Mouse (Mus musculus) brain, embryonic 14.5 days (tissue): Measurements from ENCODE around the gene Nwd1. TPM values are rescaled to one million over a fixed set of nuclear protein-coding genes. Genes with fewer than 3 reads are reported as not detected.

ENCODE experiments used
- DNase-seq: peaks from one replicate; pipeline ENCODE4 v3.0.0-alpha.2; 2011; ENCODE audit warnings: low read depth
- CTCF ChIP-seq: fragments of 200-500 bp; IDR thresholded peaks from 2 replicates; pipeline ENCODE4 v1.5.1; 2012; ENCODE audit warnings: inconsistent platforms, mild to moderate bottlenecking, moderate library complexity, borderline replicate concordance; ENCODE audit not compliant: insufficient read depth, insufficient read length; ENCODE audit errors: extremely low read depth
- POLR2A ChIP-seq: fragments of 200-500 bp; IDR thresholded peaks from 2 replicates; pipeline ENCODE4 v1.6.1; 2012; ENCODE audit warnings: mild to moderate bottlenecking, inconsistent platforms, borderline replicate concordance; ENCODE audit not compliant: poor library complexity, insufficient read depth, insufficient read length, severe bottlenecking; ENCODE audit errors: extremely low read depth
- polyA plus RNA-seq: library from polyadenylated mRNA; depleted of rRNA; stranded (reverse); fragments of >200 nt; gene quantifications from 2 replicates; pipeline ENCODE4 v1.2.3, GENCODE M21; 2012; rRNA removed

Nwd1 gene
- polyA plus RNA-seq, 1 experiment: 4.4 TPM

DNA sequence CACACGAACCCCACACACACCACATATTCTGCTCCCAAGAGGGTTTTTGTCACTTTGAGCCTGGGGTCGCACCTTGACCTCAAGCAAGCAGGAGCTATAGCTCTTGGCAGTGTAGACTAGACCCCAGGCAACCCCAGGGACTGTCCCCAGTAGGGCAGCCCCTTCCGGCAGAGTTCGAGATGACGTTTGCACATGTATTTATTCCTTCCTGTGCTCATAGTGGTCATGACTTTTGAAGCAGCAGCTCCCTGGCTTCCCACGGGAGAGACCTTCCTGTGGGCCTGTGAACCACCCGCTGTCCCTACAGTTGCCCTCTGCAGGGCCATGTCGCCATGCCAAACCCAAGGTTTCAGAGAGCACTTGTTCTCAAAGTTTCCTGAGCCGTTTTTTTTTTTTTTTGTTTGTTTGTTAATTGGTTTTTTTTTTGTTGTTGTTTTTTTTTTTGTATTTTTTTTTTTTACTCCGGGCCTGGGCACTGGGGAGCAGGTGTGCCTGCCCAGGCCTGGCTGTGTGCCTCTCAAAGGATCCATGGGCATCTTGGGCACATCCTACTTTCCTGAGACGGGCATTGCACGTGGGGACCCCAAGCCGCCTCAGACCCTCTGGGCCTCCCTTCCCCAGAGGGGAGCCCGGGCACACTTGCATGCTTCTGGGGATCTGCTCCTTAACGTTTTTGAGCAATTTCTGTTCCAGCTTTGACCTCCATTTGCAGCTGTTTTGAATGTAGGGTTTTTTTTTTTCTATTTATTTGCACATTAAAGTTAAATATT is 111.1 kb downstream of the Nwd1 start:
- no peak for DNase-seq
- TF ChIP-seq CTCF: no peak

DNA sequence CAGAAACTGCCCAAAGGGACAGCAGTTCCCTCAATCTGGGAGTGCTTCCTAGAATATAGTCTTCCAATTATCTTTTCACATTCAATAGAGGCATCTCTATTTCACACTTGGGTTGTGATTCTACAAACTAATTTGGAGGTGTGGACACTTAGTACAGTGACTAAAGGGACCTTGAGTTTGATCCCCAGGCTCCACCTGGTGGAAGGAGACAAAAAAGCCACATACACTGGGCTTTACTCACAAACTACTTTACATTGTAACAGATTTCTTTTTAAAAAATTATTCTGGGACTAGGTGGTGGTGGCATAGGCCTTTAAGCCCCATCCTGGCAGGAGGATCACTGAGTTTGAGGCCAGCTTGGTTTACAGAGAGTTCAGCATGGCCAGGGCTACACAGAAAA is 111.8 kb downstream of the Nwd1 start:
- no peak for TF ChIP-seq POLR2A
- no peak for TF ChIP-seq CTCF
- DNase-seq: no peak

DNA sequence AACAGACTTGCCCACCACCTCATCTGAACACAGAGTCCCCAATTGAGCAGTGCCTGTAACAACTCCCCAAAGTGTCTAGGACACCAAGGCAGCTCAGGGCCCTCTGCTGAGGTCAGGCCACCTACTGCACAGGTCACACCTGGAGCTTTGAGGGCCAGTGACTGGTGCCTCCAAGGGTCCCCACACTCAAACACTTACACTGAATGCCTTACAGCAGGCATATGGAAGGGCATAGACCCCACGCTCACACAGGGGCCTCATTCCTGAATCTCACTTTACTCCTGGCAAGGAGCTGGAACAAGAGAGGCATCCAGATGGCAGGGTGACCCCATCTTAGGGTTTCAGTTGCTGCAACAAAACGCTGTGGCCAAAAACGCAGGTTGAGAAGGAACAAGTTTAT is 113.7 kb downstream of the Nwd1 start:
- DNase-seq: no peak
- no peak for TF ChIP-seq CTCF
- TF ChIP-seq POLR2A: no peak

DNA sequence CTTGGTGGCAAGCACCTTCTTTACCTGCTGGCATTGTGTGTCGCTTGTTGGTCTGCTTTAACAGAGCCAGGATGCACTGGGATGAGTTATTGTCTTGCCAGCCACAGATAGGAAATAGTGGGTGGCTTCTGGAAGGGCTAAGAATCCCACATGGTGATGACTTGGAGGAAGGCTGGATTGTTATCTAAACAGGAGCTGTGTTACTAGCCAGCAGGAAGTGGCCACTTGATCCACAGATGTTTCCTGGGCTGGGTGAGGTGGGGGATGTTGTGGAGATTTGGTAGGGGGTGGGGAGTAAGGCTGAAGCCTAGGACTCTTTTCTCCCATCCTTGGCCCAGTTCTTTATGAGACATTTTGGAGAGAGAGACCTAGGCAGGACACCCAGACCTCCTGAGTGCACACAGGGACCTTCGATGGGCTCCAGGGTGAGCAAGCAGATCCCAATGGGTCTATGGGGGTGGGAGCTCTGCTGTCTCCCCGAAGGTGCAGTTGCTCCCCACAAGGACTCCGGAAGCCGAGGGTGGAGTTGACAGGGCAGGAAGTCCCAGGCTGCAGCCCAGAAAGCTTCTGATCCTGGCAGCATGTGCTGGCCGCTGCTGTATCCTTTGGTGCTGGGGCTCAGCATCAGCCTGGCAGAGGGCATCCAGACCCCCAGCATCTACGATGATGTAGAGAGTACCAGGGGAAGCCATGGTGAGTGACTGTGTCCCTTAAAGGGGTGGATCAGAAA is 115.0 kb downstream of the Nwd1 start, which contains the start of gene F2rl3:
F2rl3 (plus strand) TSS at position 559 of the 730 bp plus-strand sequence.
- TF ChIP-seq POLR2A: no peak
- TF ChIP-seq CTCF: no peak
- DNase-seq: no peak

DNA sequence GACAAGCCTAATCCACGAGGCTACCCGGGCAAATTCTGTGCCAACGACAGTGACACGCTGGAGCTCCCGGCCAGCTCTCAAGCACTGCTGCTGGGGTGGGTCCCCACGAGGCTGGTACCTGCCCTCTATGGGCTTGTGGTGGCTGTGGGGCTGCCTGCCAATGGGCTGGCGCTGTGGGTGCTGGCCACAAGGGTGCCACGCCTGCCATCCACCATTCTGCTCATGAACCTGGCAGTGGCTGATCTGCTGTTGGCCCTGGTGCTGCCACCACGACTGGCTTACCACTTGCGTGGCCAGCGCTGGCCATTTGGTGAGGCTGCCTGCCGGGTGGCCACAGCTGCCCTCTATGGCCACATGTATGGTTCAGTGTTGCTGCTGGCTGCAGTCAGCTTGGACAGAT is 115.8 kb downstream of the Nwd1 start:
- DNase-seq: no peak
- no peak for TF ChIP-seq POLR2A
- no peak for TF ChIP-seq CTCF

DNA sequence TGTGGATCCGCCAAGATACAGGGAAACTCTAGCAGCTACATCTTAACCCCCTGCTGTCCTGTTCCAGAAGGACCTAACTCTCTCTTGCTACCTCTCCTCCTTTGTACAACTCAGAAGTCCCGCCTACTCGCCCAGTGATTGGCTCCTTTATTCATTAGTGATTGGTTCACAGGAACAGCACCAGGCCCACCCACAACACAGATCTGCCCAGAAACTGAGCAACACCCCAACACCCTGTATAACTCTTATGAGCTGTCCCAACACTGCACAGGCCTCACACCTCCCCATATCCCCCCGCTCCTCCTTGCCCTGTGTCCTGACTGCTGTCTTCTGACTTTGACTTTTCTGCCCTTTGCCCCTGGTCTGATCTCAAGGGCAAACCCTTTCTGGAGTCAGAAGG is 119.2 kb downstream of the Nwd1 start:
- TF ChIP-seq CTCF: no peak
- no peak for TF ChIP-seq POLR2A
- no peak for DNase-seq

DNA sequence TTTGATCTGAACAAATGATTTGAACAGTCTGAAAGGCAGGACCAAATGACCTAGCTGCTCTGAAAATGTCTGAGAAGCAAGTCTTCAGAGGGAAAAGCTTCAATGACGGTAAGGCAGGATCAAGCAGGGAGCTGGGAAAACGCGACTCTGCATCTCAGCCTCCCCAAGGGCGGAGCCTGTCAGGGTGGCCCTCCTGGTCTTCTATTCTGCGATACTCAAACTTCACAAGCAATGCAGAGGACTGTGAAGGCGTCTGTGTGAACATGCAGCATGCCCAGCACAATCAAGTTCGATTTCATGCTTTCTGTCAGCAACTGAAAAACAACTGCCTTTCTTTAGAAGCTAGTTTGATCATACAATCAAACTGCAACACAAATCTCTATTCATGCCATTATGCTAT is 120.3 kb downstream of the Nwd1 start:
- TF ChIP-seq CTCF: no peak
- no peak for TF ChIP-seq POLR2A
- peak; percentile 52 for DNase-seq

Other genes starting within 250 kb of the Nwd1 start
- gene Eps15l1, start 225.3 kb upstream of the Nwd1 start, polyA plus RNA-seq: 94.8 and 102 TPM in 2 replicates
- gene Calr3, start 202.8 kb upstream of the Nwd1 start, polyA plus RNA-seq: 0.42 and 0.43 TPM in 2 replicates
- 17.3 and 18.7 TPM in 2 replicates for gene 1700030K09Rik, start 202.8 kb upstream of the Nwd1 start, polyA plus RNA-seq
- 68.3 and 85.0 TPM in 2 replicates for gene Cherp, start 171.5 kb upstream of the Nwd1 start, polyA plus RNA-seq
- gene Slc35e1, start 154.1 kb upstream of the Nwd1 start, polyA plus RNA-seq: 41.3 and 43.8 TPM in 2 replicates
- 16.5 and 18.6 TPM in 2 replicates for gene Med26, start 98.4 kb upstream of the Nwd1 start, polyA plus RNA-seq
- 82.4 and 87.4 TPM in 2 replicates for gene Smim7, start 75.6 kb upstream of the Nwd1 start, polyA plus RNA-seq
- gene Tmem38a, start 74.7 kb upstream of the Nwd1 start, polyA plus RNA-seq: 28.9 and 32.6 TPM in 2 replicates
- 180 and 189 TPM in 2 replicates for gene Sin3b, start 76.6 kb downstream of the Nwd1 start, polyA plus RNA-seq
- gene F2rl3, start 115.2 kb downstream of the Nwd1 start, polyA plus RNA-seq: 1.5 TPM in 2 replicates